Mouse (Mus musculus) CH12.LX (cell line): ENCODE data around the gene Mark4. TPM values are rescaled to one million over a fixed set of nuclear protein-coding genes. Genes with fewer than 3 reads are reported as not detected.

Source experiments
- DNase-seq: peaks from one replicate; pipeline ENCODE4 v3.0.0-alpha.2; 2013; ENCODE audit errors: extremely low read depth
- H3K27ac ChIP-seq: 2 replicates; pipeline ENCODE4 v1.5.1; 2012; ENCODE audit warnings: low read depth, mild to moderate bottlenecking, control low read depth, moderate library complexity; ENCODE audit not compliant: insufficient read depth
- H3K27me3 ChIP-seq: replicated peaks from 2 replicates; pipeline ENCODE3; 2012; ENCODE audit warnings: inconsistent platforms
- H3K36me3 ChIP-seq, 2 experiments: replicated peaks in 1 of 2; 2 replicates each; pipeline versions ENCODE3 to v1.6.1; 2012; ENCODE audit warnings: inconsistent platforms in 1 of 2, low read length in 1 of 2, mild to moderate bottlenecking in 1 of 2, mixed read lengths in 1 of 2, moderate library complexity in 1 of 2; ENCODE audit not compliant: control insufficient read depth in 1 of 2, insufficient read depth in 1 of 2
- H3K4me1 ChIP-seq, 2 experiments: 2 replicates each; pipeline ENCODE4 v1.6.1; 2012; ENCODE audit warnings: inconsistent platforms in 1 of 2, moderate library complexity in 1 of 2; ENCODE audit not compliant: insufficient read depth in 2 of 2, control insufficient read depth in 1 of 2
- H3K4me2 ChIP-seq: 2 replicates; pipeline ENCODE4 v1.6.1; 2012; ENCODE audit warnings: low read depth, mild to moderate bottlenecking, control low read depth; ENCODE audit not compliant: poor library complexity, insufficient read depth, severe bottlenecking
- H3K4me3 ChIP-seq, 3 experiments: fragments of 150-350 bp in 1 of 3; sonication (generic) in 1 of 3; replicated peaks in 1 of 3; 2 replicates each; pipeline versions ENCODE3 to v1.5.1; 2011 to 2012; ENCODE audit warnings: low read depth in 2 of 3, low read length in 2 of 3, mild to moderate bottlenecking in 2 of 3, moderate library complexity in 2 of 3, control low read depth in 1 of 3, improper control_type of control experiment in 1 of 3, inconsistent platforms in 1 of 3, mixed read lengths in 1 of 3; ENCODE audit not compliant: poor library complexity in 1 of 3
- H3K79me2 ChIP-seq: replicated peaks from 2 replicates; pipeline ENCODE4 v1.6.1; 2012; ENCODE audit warnings: mild to moderate bottlenecking, moderate library complexity; ENCODE audit not compliant: control insufficient read depth, poor library complexity, insufficient read depth, severe bottlenecking; ENCODE audit errors: extremely low read depth
- H3K9ac ChIP-seq: 2 replicates; pipeline ENCODE4 v1.6.1; 2012; ENCODE audit warnings: low read depth, mild to moderate bottlenecking, control low read depth, moderate library complexity; ENCODE audit not compliant: insufficient read depth
- H3K9me3 ChIP-seq: replicated peaks from 2 replicates; pipeline ENCODE3; 2012; ENCODE audit warnings: low read length, inconsistent platforms, mixed read lengths
- CHD1 ChIP-seq: IDR thresholded peaks from 2 replicates; pipeline ENCODE4 v1.6.1; 2012; ENCODE audit warnings: low read depth, low read length, improper control_type of control experiment, inconsistent platforms
- CTCF ChIP-seq, 2 experiments: IDR thresholded peaks in 1 of 2; conservative IDR thresholded peaks in 1 of 2; 2 replicates each; pipeline ENCODE4 v1.5.1; 2011 to 2012; ENCODE audit warnings: low read depth in 2 of 2, low read length in 2 of 2, improper control_type of control experiment in 1 of 2, inconsistent platforms in 1 of 2, mild to moderate bottlenecking in 1 of 2, moderate library complexity in 1 of 2
- E2F4 ChIP-seq: IDR thresholded peaks from 2 replicates; pipeline ENCODE4 v1.6.1; 2011; ENCODE audit warnings: low read depth, low read length, improper control_type of control experiment; ENCODE audit not compliant: insufficient replicate concordance
- EP300 ChIP-seq: IDR thresholded peaks from 2 replicates; pipeline ENCODE4 v1.6.1; 2011; ENCODE audit warnings: low read length, improper control_type of control experiment
- IRF4 ChIP-seq: IDR thresholded peaks from 2 replicates; pipeline ENCODE4 v1.6.1; 2014; ENCODE audit warnings: low read depth, mild to moderate bottlenecking, inconsistent platforms, low read length, improper control_type of control experiment
- JUN ChIP-seq: IDR thresholded peaks from 2 replicates; pipeline ENCODE4 v1.6.1; 2011; ENCODE audit warnings: low read depth, mild to moderate bottlenecking, low read length, improper control_type of control experiment, moderate library complexity; ENCODE audit not compliant: insufficient read depth
- MAFK ChIP-seq: IDR thresholded peaks from 2 replicates; pipeline ENCODE4 v1.6.1; 2011; ENCODE audit warnings: low read length, improper control_type of control experiment; ENCODE audit not compliant: insufficient replicate concordance
- MAX ChIP-seq: IDR thresholded peaks from 2 replicates; pipeline ENCODE4 v1.6.1; 2011; ENCODE audit warnings: low read length, improper control_type of control experiment
- MAZ ChIP-seq: IDR thresholded peaks from 2 replicates; pipeline ENCODE4 v1.6.1; 2012; ENCODE audit warnings: low read depth, mild to moderate bottlenecking, inconsistent platforms, low read length, improper control_type of control experiment, moderate library complexity
- MEF2A ChIP-seq: IDR thresholded peaks from 2 replicates; pipeline ENCODE4 v1.6.1; 2014; ENCODE audit warnings: low read depth, mild to moderate bottlenecking, inconsistent platforms, low read length, improper control_type of control experiment, borderline replicate concordance
- MXI1 ChIP-seq: IDR thresholded peaks from 2 replicates; pipeline ENCODE4 v1.6.1; 2011; ENCODE audit warnings: mild to moderate bottlenecking, low read depth, low read length, improper control_type of control experiment
- MYC ChIP-seq: IDR thresholded peaks from 2 replicates; pipeline ENCODE4 v1.6.1; 2011; ENCODE audit warnings: low read depth, mild to moderate bottlenecking, improper control_type of control experiment, low read length
- RAD21 ChIP-seq: IDR thresholded peaks from 2 replicates; pipeline ENCODE4 v1.6.1; 2011; ENCODE audit warnings: low read depth, mild to moderate bottlenecking, low read length, improper control_type of control experiment, moderate library complexity
- RCOR1 ChIP-seq: conservative IDR thresholded peaks from 2 replicates; pipeline ENCODE4 v1.6.1; 2012; ENCODE audit warnings: low read depth, mild to moderate bottlenecking, inconsistent platforms, low read length, improper control_type of control experiment
- SIN3A ChIP-seq: IDR thresholded peaks from 2 replicates; pipeline ENCODE4 v1.6.1; 2012; ENCODE audit warnings: low read length, improper control_type of control experiment, inconsistent platforms
- TBP ChIP-seq: conservative IDR thresholded peaks from 2 replicates; pipeline ENCODE4 v1.6.1; 2011; ENCODE audit warnings: low read depth, low read length, improper control_type of control experiment
- UBTF ChIP-seq: IDR thresholded peaks from 2 replicates; pipeline ENCODE4 v1.6.1; 2012; ENCODE audit warnings: low read depth, mild to moderate bottlenecking, inconsistent platforms, low read length, improper control_type of control experiment, moderate library complexity
- USF2 ChIP-seq: conservative IDR thresholded peaks from 2 replicates; pipeline ENCODE4 v1.6.1; 2011; ENCODE audit warnings: low read depth, low read length, improper control_type of control experiment
- ZC3H11A ChIP-seq: IDR thresholded peaks from 2 replicates; pipeline ENCODE4 v1.6.1; 2012; ENCODE audit warnings: low read depth, mild to moderate bottlenecking, inconsistent platforms, low read length, improper control_type of control experiment
- ZNF384 ChIP-seq: IDR thresholded peaks from 2 replicates; pipeline ENCODE4 v1.6.1; 2012; ENCODE audit warnings: low read depth, low read length, improper control_type of control experiment, inconsistent platforms
- dilution Hi-C: fragments of 300-500 bp; cut with MboI; formaldehyde crosslinking; loops from 2 replicates; pipeline ENCODE4 v1.14.3; 2020; ENCODE audit warnings: low sequenced_read_pairs; ENCODE audit not compliant: extremely low pct_unique_long_range_greater_than_20kb, extremely low pct_ligation_motif_present
- in situ Hi-C: fragments of 300-500 bp; cut with MboI; formaldehyde crosslinking; loops from 3 replicates; pipeline ENCODE4 v1.14.3; 2019; ENCODE audit warnings: low sequenced_read_pairs, low pct_ligation_motif_present, low pct_unique_long_range_greater_than_20kb, mixed read lengths
- polyA plus RNA-seq: library from polyadenylated mRNA; unstranded; fragments of >175 nt; gene quantifications from 2 replicates; pipeline ENCODE4 v1.2.1, GENCODE M21; 2012; ENCODE audit warnings: low read depth; ENCODE audit not compliant: insufficient read length
- total RNA-seq, 2 experiments: library from RNA; depleted of rRNA; stranded (reverse); fragments of 300-350 nt in 1 of 2; fragments of >200 nt in 1 of 2; gene quantifications; 2 replicates each; pipeline ENCODE4 v1.2.3; 2012 to 2014

Mark4 gene
- total and polyA plus RNA-seq, 3 experiments: 1.7 to 11.9 (median 7.3) TPM

DNA sequence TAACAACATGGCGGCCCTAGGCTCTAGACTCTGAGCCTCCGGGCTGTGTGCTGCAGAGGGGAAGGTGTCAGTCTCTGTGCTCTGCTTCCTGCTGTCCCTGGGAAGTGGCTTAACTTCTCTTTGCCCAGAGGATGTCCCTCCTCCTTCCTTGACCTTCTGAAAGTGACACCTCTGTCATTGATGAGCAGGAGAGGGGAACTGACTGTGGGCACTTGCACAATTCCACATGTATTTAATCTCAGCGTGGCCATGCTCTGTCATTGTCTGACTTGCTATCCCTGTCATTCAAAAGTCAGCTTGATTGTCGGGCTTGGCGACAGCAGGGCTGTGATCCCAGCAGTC lies 37.6 kb upstream of the Mark4 start:
- Histone ChIP-seq H3K9me3 (no peaks in the 10 kb centered on the region), H3K79me2 (no peaks in the 10 kb centered on the region), H3K27me3 (peaks cover 52% of the 10 kb centered on the region), H3K4me3 (no peak overlapping the region), H3K9ac (no peak overlapping the region), H3K36me3 (no peaks in the 10 kb centered on the region)
- in situ Hi-C loops: no loop called here
- TF ChIP-seq ZC3H11A (no peak), MAX (no peak), JUN (no peak), RCOR1 (no peak), EP300 (no peak), MAFK (no peak), RAD21 (no peak), UBTF (no peak), TBP (no peak), MXI1 (no peak), SIN3A (no peak), MYC (no peak), IRF4 (no peak), E2F4 (no peak), ZNF384 (no peak), CHD1 (no peak), MEF2A (no peak), USF2 (no peak)
- TF ChIP-seq, all 38 proteins: peak for 0
- Histone ChIP-seq H3K4me2 (no peak overlapping the region), H3K27ac (no peak overlapping the region), H3K4me1 (0 out of 4 replicates have a peak, but pooled peaks cover 0 to 3% of the 10 kb centered on the region in 2 experiments)
- dilution Hi-C loops: no loop called here
- DNase-seq: no peak

- dilution Hi-C loops: no loop called here
- H3K9me3 ChIP-seq: no peaks in the 10 kb centered on the region
- no peak overlapping the region for H3K27ac ChIP-seq
- H3K79me2 ChIP-seq: no peaks in the 10 kb centered on the region
- H3K4me2 ChIP-seq: no peak overlapping the region
- H3K36me3 ChIP-seq: no peaks in the 10 kb centered on the region
- 0 out of 4 replicates have a peak, but pooled peaks cover 0 to 3% of the 10 kb centered on the region in 2 experiments for H3K4me1 ChIP-seq
- H3K27me3 ChIP-seq: peaks cover 58% of the 10 kb centered on the region
- no peak for DNase-seq
- in situ Hi-C loops: no loop called here
- no peak overlapping the region for H3K4me3 ChIP-seq
- H3K9ac ChIP-seq: no peak overlapping the region
- TF ChIP-seq CTCF (conservative IDR thresholded peaks at IDR 0.05 in 1 of 2, IDR thresholded peaks at IDR 0.05 in 1 of 2; ENCODE audit: low read depth in 2 of 2, low read length in 2 of 2) (no peak), JUN (no peak), MAZ (no peak)
Measured at GRCm38 (mm10) chr7:19495521-19496213, 37.0 kb upstream of the Mark4 start.
